Mouse (Mus musculus): ENCODE data around the gene Xpo5. TPM values are rescaled to one million over a fixed set of nuclear protein-coding genes. Genes with fewer than 3 reads are reported as not detected.
A peak's percentile ranks its signal among the peaks of the same experiment; 100 is the strongest.

Gene Xpo5
- total and polyA plus RNA-seq, 3 experiments, result 47.5 to 93.4 (median 82.7) TPM

DNA sequence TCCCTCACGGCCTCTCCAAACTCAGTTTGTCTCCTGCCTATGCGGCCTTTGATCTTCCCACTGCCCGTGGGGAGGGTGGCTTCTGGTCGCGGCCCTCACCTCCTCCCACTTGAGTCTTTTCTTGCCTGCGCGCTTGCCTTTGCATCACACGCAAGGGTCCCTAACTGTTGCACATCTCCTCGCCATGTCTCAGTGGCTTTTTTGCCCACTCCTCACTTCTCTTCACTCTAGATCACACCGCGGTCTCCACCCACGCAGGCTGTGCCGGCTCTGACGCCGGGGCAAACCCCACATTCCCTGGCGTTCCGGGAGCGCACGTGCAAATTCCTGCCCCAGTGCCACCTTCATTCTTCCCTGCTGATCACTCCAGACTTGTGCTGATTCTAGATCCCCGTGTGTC is 496 bp downstream of the Xpo5 start:
- H3K4me3 ChIP-seq (ENCODE audit: control insufficient read depth in 1 of 2, insufficient read depth in 1 of 2, low read depth in 2 of 2, low read length in 2 of 2), result peak overlapping the region; percentile 68 to 97
- peak overlapping the region; percentile 86 for H3K27ac ChIP-seq (ENCODE audit: control insufficient read depth, low read depth, low read length)
- TF ChIP-seq ZC3H11A (IDR thresholded peaks at IDR 0.05; ENCODE audit: low read depth, low read length) (no peak), EP300 (IDR thresholded peaks at IDR 0.05; ENCODE audit: low read depth in 1 of 2, low read length in 2 of 2) (peak in 1 of 2 experiments; percentile 12; a peak in 1 of 4 replicates), HCFC1 (IDR thresholded peaks at IDR 0.05; ENCODE audit: low read depth, low read length) (no peak), TAL1 (IDR thresholded peaks at IDR 0.05; ENCODE audit: low read length) (no peak), POLR2AphosphoS5 (IDR thresholded peaks at IDR 0.05; ENCODE audit: borderline replicate concordance, low read depth, low read length) (no peak), POLR2A (IDR thresholded peaks at IDR 0.05; ENCODE audit: control insufficient read depth in 1 of 2, insufficient read depth in 1 of 2, low read depth in 1 of 2, low read length in 2 of 2, poor library complexity in 1 of 2) (no peak; a peak in 1 of 4 replicates), SMC3 (IDR thresholded peaks at IDR 0.05; ENCODE audit: low read depth, low read length) (0 out of 2 replicates have a peak, but pooled peaks have one; percentile 10), MAFK (IDR thresholded peaks at IDR 0.05; ENCODE audit: borderline replicate concordance, low read depth, low read length) (no peak), MAZ (IDR thresholded peaks at IDR 0.05; ENCODE audit: low read depth, low read length) (no peak), NRF1 (IDR thresholded peaks at IDR 0.05; ENCODE audit: insufficient read depth, low read depth, low read length, poor library complexity, severe bottlenecking) (no peak), GATA1 (IDR thresholded peaks at IDR 0.05; ENCODE audit: low read depth, low read length) (no peak), CTCF (IDR thresholded peaks at IDR 0.05 in 2 of 3, conservative IDR thresholded peaks at IDR 0.05 in 1 of 3; ENCODE audit: control insufficient read depth in 1 of 3, insufficient read depth in 1 of 3, low read depth in 2 of 3, low read length in 3 of 3, poor library complexity in 1 of 3, severe bottlenecking in 1 of 3) (no peak), UBTF (IDR thresholded peaks at IDR 0.05; ENCODE audit: borderline replicate concordance, insufficient read depth, low read depth, low read length) (0 out of 2 replicates have a peak, but pooled peaks have one; percentile 14), POLR2AphosphoS2 (IDR thresholded peaks at IDR 0.05; ENCODE audit: low read length) (no peak; the same call in 1 of the 2 replicates), CHD1 (IDR thresholded peaks at IDR 0.05; ENCODE audit: low read depth, low read length) (peak; percentile 85; the same call in 1 of the 2 replicates), MYB (IDR thresholded peaks at IDR 0.05; ENCODE audit: low read depth, low read length) (no peak), TBP (IDR thresholded peaks at IDR 0.05; ENCODE audit: low read depth, low read length) (no peak), MAX (IDR thresholded peaks at IDR 0.05; ENCODE audit: low read length) (peak; percentile 41), USF1 (IDR thresholded peaks at IDR 0.05; ENCODE audit: low read depth, low read length) (no peak), NELFE (IDR thresholded peaks at IDR 0.05; ENCODE audit: low read depth, low read length) (no peak), ZKSCAN1 (IDR thresholded peaks at IDR 0.05; ENCODE audit: low read depth, low read length) (no peak), BHLHE40 (IDR thresholded peaks at IDR 0.05; ENCODE audit: borderline replicate concordance, low read depth, low read length) (peak; percentile 70; the same call in 1 of the 2 replicates), RCOR1 (IDR thresholded peaks at IDR 0.05; ENCODE audit: low read depth, low read length) (no peak), MXI1 (IDR thresholded peaks at IDR 0.05; ENCODE audit: low read depth, low read length) (peak; percentile 88), RAD21 (IDR thresholded peaks at IDR 0.05; ENCODE audit: low read depth, low read length) (no peak), JUND (IDR thresholded peaks at IDR 0.05; ENCODE audit: low read depth, low read length) (no peak), SIN3A (IDR thresholded peaks at IDR 0.05; ENCODE audit: low read length) (0 out of 2 replicates have a peak, but pooled peaks have one; percentile 19), KAT2A (conservative IDR thresholded peaks at IDR 0.05; ENCODE audit: low read depth, low read length) (no peak), ZNF384 (IDR thresholded peaks at IDR 0.05; ENCODE audit: low read depth, low read length) (no peak), CHD2 (IDR thresholded peaks at IDR 0.05; ENCODE audit: low read length) (no peak), TCF12 (IDR thresholded peaks at IDR 0.05; ENCODE audit: low read depth, low read length) (no peak), ELF1 (IDR thresholded peaks at IDR 0.05; ENCODE audit: low read depth, low read length) (no peak), MEF2A (IDR thresholded peaks at IDR 0.05; ENCODE audit: extremely low read depth, insufficient replicate concordance, low read depth, low read length, poor library complexity, severe bottlenecking) (no peak), E2F4 (IDR thresholded peaks at IDR 0.05; ENCODE audit: borderline replicate concordance, low read depth, low read length) (no peak), ZMIZ1 (IDR thresholded peaks at IDR 0.05; ENCODE audit: low read depth, low read length) (no peak), GABPA (IDR thresholded peaks at IDR 0.05; ENCODE audit: low read depth, low read length) (no peak), MYC (IDR thresholded peaks at IDR 0.05; ENCODE audit: low read depth, low read length) (0 out of 2 replicates have a peak, but pooled peaks have one; percentile 14), ETS1 (IDR thresholded peaks at IDR 0.05; ENCODE audit: low read depth, low read length) (no peak)
- H3K27me3 ChIP-seq (ENCODE audit: control insufficient read depth in 1 of 2, insufficient read depth in 2 of 2, low read length in 2 of 2), result no peaks in the 10 kb centered on the region
- peaks cover 45% of the 10 kb centered on the region for H3K79me2 ChIP-seq (ENCODE audit: control insufficient read depth, insufficient read depth, low read length, poor library complexity)
- DNase-seq (ENCODE audit: low read depth, low spot score), result no peak
- no peaks in the 10 kb centered on the region for H3K9me3 ChIP-seq (replicated peaks; ENCODE audit: insufficient read depth, low read length)
- peaks cover 7 to 8% of the 10 kb centered on the region in 2 experiments; a peak in 3 of 4 replicates for H3K4me1 ChIP-seq (ENCODE audit: control insufficient read depth in 1 of 2, insufficient read depth in 2 of 2, low read length in 2 of 2)
- H3K36me3 ChIP-seq (ENCODE audit: control insufficient read depth in 1 of 2, insufficient read depth in 2 of 2, low read length in 2 of 2), result peaks cover 19% of the 10 kb centered on the region in 2 experiments
- peak overlapping the region; percentile 97 for H3K9ac ChIP-seq (ENCODE audit: control insufficient read depth, low read depth, low read length, poor library complexity, severe bottlenecking)

All from MEL (cell line).